Mouse (Mus musculus) midbrain, postnatal 0 days (tissue): ENCODE results near the gene Atg16l2. TPM values are rescaled to one million over a fixed set of nuclear protein-coding genes. Genes with fewer than 3 reads are reported as not detected.

ENCODE experiments used
- ATAC-seq: fragments of 200-750 bp; cut with Nextera tagmentation; 2 replicates; pipeline ENCODE4 v1.8.0; 2017; ENCODE audit warnings: moderate number of reproducible peaks, mild to moderate bottlenecking, moderate TSS enrichment, moderate library complexity; ENCODE audit not compliant: low FRiP score
- DNase-seq: peaks from one replicate; pipeline ENCODE4 v3.0.0-alpha.2; 2015; ENCODE audit warnings: low spot score
- H3K27ac ChIP-seq: fragments of 300-500 bp; sonication (generic); 2 replicates; pipeline ENCODE4 v1.5.1; 2014; ENCODE audit warnings: low read depth, mild to moderate bottlenecking, low read length, mixed read lengths
- H3K27me3 ChIP-seq: fragments of 300-500 bp; sonication (generic); 2 replicates; pipeline ENCODE4 v1.6.1; 2014; ENCODE audit warnings: low read length, control low read depth, mixed read lengths; ENCODE audit not compliant: insufficient read depth
- H3K36me3 ChIP-seq: fragments of 300-500 bp; sonication (generic); 2 replicates; pipeline ENCODE4 v1.6.1; 2014; ENCODE audit warnings: low read length, control low read depth, mixed read lengths; ENCODE audit not compliant: insufficient read depth
- H3K4me1 ChIP-seq: fragments of 300-500 bp; sonication (generic); 2 replicates; pipeline ENCODE4 v1.6.1; 2014; ENCODE audit warnings: mild to moderate bottlenecking, control low read depth, antibody characterized with exemption, low read length, mixed read lengths; ENCODE audit not compliant: insufficient read depth
- H3K4me2 ChIP-seq: fragments of 300-500 bp; sonication (generic); 2 replicates; pipeline ENCODE4 v1.6.1; 2014; ENCODE audit warnings: low read depth, mild to moderate bottlenecking, low read length, mixed read lengths; ENCODE audit not compliant: poor library complexity, severe bottlenecking
- H3K4me3 ChIP-seq: fragments of 300-500 bp; sonication (generic); 2 replicates; pipeline ENCODE4 v1.5.1; 2014; ENCODE audit warnings: low read depth, mild to moderate bottlenecking, low read length, moderate library complexity
- H3K9ac ChIP-seq: fragments of 300-500 bp; sonication (generic); replicated peaks from 2 replicates; pipeline ENCODE4 v1.6.1; 2014; ENCODE audit warnings: mild to moderate bottlenecking, low read length, moderate library complexity, mixed read lengths; ENCODE audit not compliant: poor library complexity, severe bottlenecking
- H3K9me3 ChIP-seq: fragments of 300-500 bp; sonication (generic); 2 replicates; pipeline ENCODE4 v1.6.1; 2016; ENCODE audit warnings: low read length, control low read depth
- CTCF ChIP-seq: IDR thresholded peaks from 2 replicates; pipeline ENCODE4 v1.5.1; 2016; ENCODE audit warnings: antibody characterized with exemption, mild to moderate bottlenecking
- WGBS: fragments of 180-500 bp; shearing (Covaris S2); extraction: QIAGEN DNeasy Blood & Tissue Kit; methylation state at CpG from one replicate; pipeline ENCODE4 v1.1.7; 2014; 5-methylcytosine and 5-hydroxymethylcytosine counted together
- polyA plus RNA-seq: library from polyadenylated mRNA; unstranded; fragments of >200 nt; fragmentation: Nextera tagmentation; extraction: Ambion mirVana; gene quantifications from 2 replicates; pipeline ENCODE4 v1.2.1, GENCODE M21; 2015
- total RNA-seq: library from RNA; depleted of rRNA; stranded (reverse); fragments of >200 nt; gene quantifications from 2 replicates; pipeline ENCODE4 v1.2.3, GENCODE M21; 2014

Atg16l2 gene
- total and polyA plus RNA-seq, 2 experiments from 2014 or later: 17.0 to 22.4 TPM

- H3K9me3 ChIP-seq: no peaks in the 10 kb centered on the region
- H3K36me3 ChIP-seq: peaks cover 39% of the 10 kb centered on the region
- H3K27ac ChIP-seq: no peak overlapping the region
- H3K4me2 ChIP-seq: no peak overlapping the region
- ATAC-seq: no peak
- no peaks in the 10 kb centered on the region for H3K4me1 ChIP-seq
- DNase-seq: no peak
- WGBS: 82% methylated on average over 3 of the region's 3 CpGs
- no peak overlapping the region for H3K4me3 ChIP-seq
- H3K9ac ChIP-seq: no peak overlapping the region
- H3K27me3 ChIP-seq: no peaks in the 10 kb centered on the region
- no peak for TF ChIP-seq CTCF
Observed at GRCm38 (mm10) chr7:101282721-101283120, 19.3 kb downstream of the Atg16l2 start.

- Histone ChIP-seq H3K9me3 (no peaks in the 10 kb centered on the region), H3K27ac (no peak overlapping the region), H3K27me3 (no peaks in the 10 kb centered on the region), H3K4me2 (no peak overlapping the region), H3K4me1 (no peaks in the 10 kb centered on the region), H3K4me3 (no peak overlapping the region), H3K36me3 (peaks cover 28% of the 10 kb centered on the region; the same call in 1 of the 2 replicates), H3K9ac (no peak overlapping the region)
- 93% methylated on average over 8 of the region's 8 CpGs for WGBS
- no peak for TF ChIP-seq CTCF
- ATAC-seq: no peak
- no peak for DNase-seq
Observed at GRCm38 (mm10) chr7:101272466-101273160, 29.4 kb downstream of the Atg16l2 start.

- H3K9me3 ChIP-seq: no peaks in the 10 kb centered on the region
- H3K27me3 ChIP-seq: no peaks in the 10 kb centered on the region
- H3K4me2 ChIP-seq: no peak overlapping the region
- TF ChIP-seq CTCF: peak; percentile 70
- WGBS: 86% methylated on average over 1 of the region's 1 CpGs
- peak; percentile 41 for DNase-seq
- no peak overlapping the region for H3K9ac ChIP-seq
- no peak for ATAC-seq
- H3K4me3 ChIP-seq: no peak overlapping the region
- H3K27ac ChIP-seq: no peak overlapping the region
- peaks cover 18% of the 10 kb centered on the region; the same call in 1 of the 2 replicates for H3K36me3 ChIP-seq
- no peaks in the 10 kb centered on the region for H3K4me1 ChIP-seq
Observed at GRCm38 (mm10) chr7:101271602-101272001, 30.4 kb downstream of the Atg16l2 start.

- Histone ChIP-seq H3K9ac (no peak overlapping the region), H3K36me3 (peaks cover 8% of the 10 kb centered on the region; the same call in 1 of the 2 replicates), H3K27me3 (no peaks in the 10 kb centered on the region), H3K4me2 (no peak overlapping the region), H3K27ac (no peak overlapping the region), H3K4me1 (no peaks in the 10 kb centered on the region), H3K9me3 (no peaks in the 10 kb centered on the region), H3K4me3 (no peak overlapping the region)
- TF ChIP-seq CTCF: no peak
- ATAC-seq (no peak), DNase-seq (no peak)
- WGBS: 69% methylated on average over 3 of the region's 3 CpGs
Observed at GRCm38 (mm10) chr7:101267457-101268259, 34.4 kb downstream of the Atg16l2 start.

- Histone ChIP-seq H3K36me3 (peaks cover 7% of the 10 kb centered on the region), H3K4me2 (no peak overlapping the region), H3K4me1 (no peaks in the 10 kb centered on the region), H3K4me3 (no peak overlapping the region), H3K27ac (no peak overlapping the region), H3K27me3 (no peaks in the 10 kb centered on the region), H3K9ac (no peak overlapping the region), H3K9me3 (no peaks in the 10 kb centered on the region)
- ATAC-seq (no peak), DNase-seq (no peak)
- TF ChIP-seq CTCF: no peak
Observed at GRCm38 (mm10) chr7:101263511-101263910, 38.5 kb downstream of the Atg16l2 start.

GRCm38 (mm10) chr7:101261941-101262546, 40.0 kb downstream of the Atg16l2 start:
- 57% methylated on average over 4 of the region's 4 CpGs for WGBS
- H3K9ac ChIP-seq: no peak overlapping the region
- DNase-seq (no peak), ATAC-seq (no peak)
- TF ChIP-seq CTCF: no peak
- H3K4me1 ChIP-seq: no peaks in the 10 kb centered on the region
- no peaks in the 10 kb centered on the region for H3K27me3 ChIP-seq
- H3K4me2 ChIP-seq: no peak overlapping the region
- no peak overlapping the region for H3K27ac ChIP-seq
- peaks cover 7% of the 10 kb centered on the region for H3K36me3 ChIP-seq
- no peak overlapping the region for H3K4me3 ChIP-seq
- H3K9me3 ChIP-seq: no peaks in the 10 kb centered on the region
